Mouse (Mus musculus) adrenal gland, postnatal 10 days (tissue): ENCODE measurements around the gene Cd3e. TPM values are rescaled to one million over a fixed set of nuclear protein-coding genes. Genes with fewer than 3 reads are reported as not detected.

ENCODE experiments used
- DNase-seq: peaks from one replicate; pipeline ENCODE4 v3.0.0; 2021; ENCODE audit warnings: mixed read lengths
- total RNA-seq, 2 experiments: library from RNA; stranded (reverse); gene quantifications; 2 replicates each; pipeline ENCODE4 v1.2.3; 2021

Gene Cd3e
- total RNA-seq, 2 experiments from 2014 or later, result 6.7 to 7.3 TPM

DNA sequence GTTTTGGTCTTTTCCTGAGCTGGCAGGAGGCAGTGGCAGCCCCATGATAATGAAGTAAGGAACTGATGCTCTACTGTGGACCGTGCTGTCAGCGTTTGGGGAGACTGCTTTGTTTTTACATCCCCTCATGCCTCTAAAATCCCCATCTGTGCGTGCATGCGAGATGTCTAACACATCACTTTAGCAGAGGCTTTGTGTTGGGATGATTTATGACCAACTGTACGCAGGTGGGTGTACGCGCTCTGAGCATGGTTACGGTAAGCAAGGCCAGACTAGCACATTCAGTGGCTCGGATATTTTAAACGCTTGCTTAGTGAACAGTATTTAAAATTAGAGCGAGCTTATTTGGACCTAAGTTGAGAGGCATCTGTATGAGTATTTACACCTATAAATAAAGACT lies 8.6 kb upstream of the Cd3e start:
- DNase-seq, result no peak

DNA sequence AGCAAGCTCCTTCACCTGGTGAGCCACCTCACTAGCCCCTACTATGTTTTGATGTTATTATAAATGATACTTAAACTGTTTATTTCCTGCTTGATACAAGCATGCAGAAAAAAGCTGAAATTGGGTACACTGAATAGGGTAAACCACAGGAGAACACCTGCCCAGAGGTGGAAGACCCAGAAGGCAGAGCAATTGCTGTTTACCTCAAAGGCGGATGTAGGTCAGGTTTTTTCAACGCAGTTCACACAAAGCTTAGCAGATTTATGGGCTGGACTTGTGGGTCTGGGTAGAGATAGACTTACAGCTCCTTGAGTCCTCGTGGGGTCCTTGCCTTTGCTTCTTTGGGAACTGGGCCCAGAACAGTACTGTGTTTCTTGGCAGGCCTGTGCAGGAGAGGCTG lies 6.4 kb upstream of the Cd3e start:
- no peak for DNase-seq

- DNase-seq, result no peak
Observed at GRCm38 (mm10) chr9:45014879-45015278, 5.5 kb upstream of the Cd3e start.

DNA sequence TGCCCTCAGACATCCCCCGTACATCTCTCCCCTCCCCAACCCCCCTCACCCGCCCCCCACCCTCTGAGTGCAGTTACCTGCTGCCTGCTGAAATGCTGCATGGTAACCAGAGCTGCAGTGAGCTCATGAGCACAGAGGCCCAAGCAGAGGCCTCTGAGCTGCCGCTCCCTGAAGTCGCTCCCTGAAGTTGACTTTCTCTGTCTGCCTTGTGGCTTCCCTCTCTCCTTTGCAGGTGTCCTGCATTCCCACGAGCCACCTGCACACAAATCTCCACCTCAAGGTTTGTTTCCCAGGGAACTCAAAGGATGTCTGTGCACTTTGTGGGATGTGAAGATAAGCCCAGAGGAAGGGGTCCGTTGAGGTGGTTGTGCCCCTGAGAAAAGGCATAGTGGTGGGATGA lies 1.9 kb upstream of the Cd3e start:
- DNase-seq, result no peak

GRCm38 (mm10) chr9:45010461-45010860 lies 1.0 kb upstream of the Cd3e start:
- peak; percentile 20 for DNase-seq

DNA sequence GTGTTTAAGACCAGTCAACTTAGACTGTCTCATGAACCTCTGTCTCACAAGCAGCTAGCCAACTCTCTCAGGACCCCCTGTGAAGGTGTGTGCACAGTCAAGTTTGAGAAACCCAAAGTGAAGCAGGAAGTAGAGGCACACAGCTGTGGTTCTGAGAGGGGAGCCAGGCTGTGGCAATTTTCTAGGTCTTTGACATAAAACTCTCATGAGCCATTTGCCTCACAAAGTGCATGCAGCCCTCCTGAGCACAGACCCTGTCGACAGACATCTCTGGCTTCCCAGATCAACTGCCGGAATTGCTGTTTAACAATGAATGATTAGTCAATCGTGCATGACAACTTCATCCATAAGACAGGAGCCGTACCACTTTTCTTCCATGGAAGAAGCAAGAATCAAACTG lies 1.1 kb downstream of the Cd3e start:
- no peak for DNase-seq

GRCm38 (mm10) chr9:45007404-45007803 lies 2.0 kb downstream of the Cd3e start:
- DNase-seq, result no peak

DNA sequence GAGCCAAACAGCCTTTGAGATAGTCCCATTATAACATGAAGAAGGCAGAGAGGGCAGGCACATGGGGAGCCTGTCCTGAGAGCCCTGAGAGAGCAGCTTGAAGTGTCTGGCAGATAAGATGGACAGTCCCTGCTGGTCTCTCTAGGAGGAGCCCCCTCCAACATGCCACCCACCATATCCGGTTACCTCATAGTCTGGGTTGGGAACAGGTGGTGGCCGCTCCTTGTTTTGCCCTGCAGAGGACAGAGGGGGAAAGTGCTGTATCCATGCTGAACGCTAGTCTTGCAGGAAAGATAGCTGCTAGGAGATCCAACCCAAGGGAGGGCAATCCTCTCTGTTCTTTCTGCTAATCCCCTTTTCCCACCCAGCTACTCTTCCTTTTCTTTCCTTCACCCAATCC lies 9.2 kb downstream of the Cd3e start:
- no peak for DNase-seq

- DNase-seq, result no peak
Observed at GRCm38 (mm10) chr9:44999776-45000175, 9.7 kb downstream of the Cd3e start.

DNA sequence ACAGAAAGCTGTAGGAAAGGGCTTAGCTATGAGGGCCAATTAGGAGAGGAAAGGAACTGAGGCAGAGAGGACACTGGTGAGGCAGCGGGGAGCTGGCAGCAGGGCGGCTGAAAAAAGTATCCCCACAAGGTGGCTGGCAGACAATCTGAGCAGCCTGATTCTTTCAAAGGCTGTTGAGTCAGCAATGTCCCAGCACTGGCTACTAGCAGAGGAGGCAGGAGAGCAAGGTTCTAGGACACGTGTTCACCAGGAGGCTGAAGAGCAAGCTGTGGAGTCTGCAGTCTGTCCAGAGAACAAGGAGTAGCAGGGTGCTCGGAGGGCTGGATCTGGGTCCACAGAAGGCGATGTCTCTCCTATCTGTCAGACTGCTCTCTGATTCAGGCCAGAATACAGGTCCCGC lies 10.3 kb downstream of the Cd3e start:
- DNase-seq, result peak; percentile 4

- no peak for DNase-seq
Observed at GRCm38 (mm10) chr9:44998138-44998537, 11.3 kb downstream of the Cd3e start.

DNA sequence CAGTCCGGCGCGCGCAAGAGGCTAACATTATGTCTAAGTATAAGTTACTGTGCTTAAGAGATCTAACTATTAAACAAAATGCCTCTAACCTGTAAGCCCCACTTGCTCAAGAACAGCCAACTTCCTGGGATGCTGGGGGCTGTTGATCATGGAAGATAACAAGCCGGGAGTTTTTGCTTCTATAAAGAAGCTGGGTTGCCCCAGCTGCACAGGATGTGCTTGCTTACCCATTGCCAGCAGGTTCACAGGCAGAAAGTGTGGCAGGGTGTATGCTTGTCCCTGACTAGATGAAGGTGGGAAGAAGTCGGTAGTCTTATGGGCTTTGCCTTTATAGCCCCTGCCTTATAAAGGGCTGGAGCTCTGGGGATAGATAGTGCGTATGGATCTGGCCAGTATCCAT lies 12.8 kb downstream of the Cd3e start:
- DNase-seq, result no peak

DNA sequence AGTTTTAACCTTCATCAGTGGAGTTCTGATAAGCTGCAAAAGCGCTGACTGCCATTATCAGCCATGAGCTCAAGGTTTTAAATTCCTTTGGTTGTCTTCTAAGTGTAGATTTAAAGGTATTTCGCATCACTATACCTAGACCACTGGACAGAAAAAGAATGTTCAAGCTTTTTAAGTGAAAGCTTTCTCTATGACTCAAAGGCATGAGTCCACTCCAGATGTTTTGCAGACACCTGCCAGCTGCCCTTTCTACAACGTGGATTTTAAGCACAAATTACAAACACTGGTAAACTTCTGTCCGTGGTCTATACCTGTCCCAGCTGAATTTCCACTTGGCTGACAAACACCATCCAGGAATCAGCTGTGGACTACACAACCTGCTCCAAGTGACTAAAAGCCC lies 14.5 kb downstream of the Cd3e start:
- DNase-seq, result no peak

- DNase-seq, result peak; percentile 5
Observed at GRCm38 (mm10) chr9:44993268-44993667, 16.2 kb downstream of the Cd3e start.

GRCm38 (mm10) chr9:44992271-44992670 lies 17.2 kb downstream of the Cd3e start:
- no peak for DNase-seq

DNA sequence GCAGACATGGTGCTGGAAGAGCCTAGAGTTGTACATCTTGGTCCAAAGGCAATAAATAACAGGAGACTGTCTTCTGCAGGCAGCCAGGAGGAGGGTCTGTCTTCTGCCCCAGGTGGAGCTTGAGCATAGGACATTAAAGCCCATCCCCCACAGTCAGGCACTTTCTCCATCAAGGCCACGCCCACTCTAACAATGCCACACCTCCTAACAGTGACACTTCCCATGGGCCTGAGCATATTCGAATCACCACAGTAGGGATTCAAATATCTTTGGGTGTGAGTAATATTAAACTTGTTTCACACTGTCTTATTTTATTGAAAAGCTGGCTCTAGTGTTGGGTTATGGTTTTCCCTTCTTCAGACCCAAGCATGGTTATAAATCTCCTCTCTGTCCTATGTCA lies 17.6 kb downstream of the Cd3e start:
- DNase-seq, result no peak

DNA sequence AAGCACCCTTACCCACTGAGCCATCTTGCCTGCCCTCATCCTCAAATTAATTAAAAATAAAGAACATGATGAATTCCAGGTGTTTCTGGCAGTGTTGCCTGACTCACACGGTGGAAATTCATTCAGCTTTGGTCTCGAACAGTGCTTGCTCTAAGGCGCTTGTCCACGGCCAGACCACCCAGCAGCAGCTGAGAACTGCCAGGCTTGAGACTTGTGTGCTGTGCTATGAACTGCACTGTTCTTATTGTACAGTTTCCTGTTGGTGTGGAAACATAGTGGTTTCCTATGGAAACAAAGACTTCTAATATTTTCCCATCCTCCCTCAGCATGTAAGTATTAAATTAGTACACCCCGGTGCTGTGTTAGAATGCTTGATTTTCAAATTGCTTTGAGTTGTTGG lies 22.5 kb downstream of the Cd3e start:
- no peak for DNase-seq

GRCm38 (mm10) chr9:44986242-44986781 lies 23.1 kb downstream of the Cd3e start:
- DNase-seq, result peak; percentile 7

- no peak for DNase-seq
Observed at GRCm38 (mm10) chr9:44985721-44986161, 23.7 kb downstream of the Cd3e start.

GRCm38 (mm10) chr9:44983001-44983400 lies 26.4 kb downstream of the Cd3e start:
- DNase-seq, result no peak

GRCm38 (mm10) chr9:44982531-44982930 lies 26.9 kb downstream of the Cd3e start:
- no peak for DNase-seq

DNA sequence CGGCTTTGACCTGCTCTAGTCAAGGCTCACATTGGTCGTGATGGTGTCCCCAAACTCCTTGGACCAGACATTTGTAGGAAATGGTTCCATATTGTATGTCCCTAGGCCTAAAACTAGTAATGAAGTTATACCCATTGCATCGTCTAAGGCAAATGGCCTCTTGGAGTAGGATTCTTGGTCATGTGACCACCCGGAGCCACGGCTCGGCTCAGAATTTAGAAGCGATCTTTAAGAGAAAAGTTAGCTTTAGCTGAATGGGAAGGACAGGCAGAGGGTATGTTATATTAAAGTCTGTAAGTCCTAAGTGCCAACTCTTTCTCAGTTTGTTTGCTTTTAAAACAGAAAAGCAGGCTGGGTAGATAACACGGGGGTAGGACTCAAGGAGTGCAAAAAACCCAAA lies 27.3 kb downstream of the Cd3e start:
- DNase-seq, result no peak

DNA sequence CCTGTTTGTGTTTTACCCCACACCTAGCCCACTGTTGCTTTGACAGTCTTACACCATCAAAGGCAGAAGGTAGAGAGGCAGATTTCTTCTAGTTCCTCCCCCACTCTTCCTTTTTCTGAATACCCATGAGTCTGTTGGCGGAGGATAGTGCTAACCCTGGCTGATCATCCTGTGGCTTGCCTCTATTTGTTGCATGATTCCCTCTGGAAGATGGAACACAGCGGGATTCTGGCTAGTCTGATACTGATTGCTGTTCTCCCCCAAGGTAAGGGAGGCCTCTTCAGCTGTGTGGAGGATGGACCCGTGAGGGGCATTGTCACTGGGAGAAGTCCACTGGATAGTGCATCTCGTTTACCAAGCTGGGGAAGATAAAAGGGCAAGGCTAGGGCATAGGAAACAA lies 27.8 kb downstream of the Cd3e start, which contains the start of gene Cd3d:
Gene Cd3d, plus strand, starts transcription at position 111 of the 400 bp plus-strand sequence.
- DNase-seq, result no peak

GRCm38 (mm10) chr9:44981104-44981503 lies 28.3 kb downstream of the Cd3e start:
- no peak for DNase-seq

DNA sequence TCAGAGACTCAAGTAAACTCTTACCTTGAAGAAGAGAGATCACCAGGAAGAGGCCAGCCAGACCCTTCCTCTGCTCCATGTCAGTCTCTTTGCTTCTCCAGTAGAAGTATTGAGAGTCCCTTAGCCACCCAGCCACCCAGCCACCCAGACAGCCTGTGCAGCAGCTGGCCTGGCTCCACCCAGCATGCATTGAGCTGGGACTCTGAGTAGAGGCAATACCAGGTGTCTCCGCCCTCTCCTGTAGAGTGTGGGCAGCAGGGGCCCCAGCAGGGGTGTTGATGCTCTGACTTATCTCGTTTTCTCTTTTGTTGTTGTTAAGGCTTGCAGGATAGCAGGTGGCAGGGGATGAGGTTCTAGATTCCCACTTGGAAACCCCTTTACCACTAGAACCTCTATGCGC lies 29.2 kb downstream of the Cd3e start, which contains the start of gene Cd3g:
Gene Cd3g, minus strand, starts transcription at position 190 of the 400 bp plus-strand sequence.
- DNase-seq, result no peak
